Mouse (Mus musculus) erythroid progenitor cell, adult 5-6 weeks (primary cell): ENCODE measurements around the gene 2310034G01Rik. TPM values are rescaled to one million over a fixed set of nuclear protein-coding genes. Genes with fewer than 3 reads are reported as not detected.

ENCODE experiments used
- ATAC-seq: replicated peaks from 2 replicates; pipeline ENCODE4 v1.8.0; 2016; ENCODE audit warnings: moderate number of reproducible peaks, mild to moderate bottlenecking, moderate TSS enrichment, inconsistent platforms; ENCODE audit not compliant: poor library complexity, low FRiP score, severe bottlenecking
- total RNA-seq, 2 experiments: library from RNA; stranded (forward) in 1 of 2; stranded (reverse) in 1 of 2; fragments of 150-400 nt in 1 of 2; fragments of 186-747, 209-891 nt in 1 of 2; gene quantifications; 2 replicates each; pipeline versions ENCODE4 v1.2.3 to v1.2.4; 2015 to 2017; ENCODE audit warnings: low replicate concordance in 2 of 2

2310034G01Rik gene
- total RNA-seq, 2 experiments from 2014 or later: not detected

GRCm38 (mm10) chr19:46362104-46362503, 12.0 kb upstream of the 2310034G01Rik start:
- ATAC-seq: no peak

DNA sequence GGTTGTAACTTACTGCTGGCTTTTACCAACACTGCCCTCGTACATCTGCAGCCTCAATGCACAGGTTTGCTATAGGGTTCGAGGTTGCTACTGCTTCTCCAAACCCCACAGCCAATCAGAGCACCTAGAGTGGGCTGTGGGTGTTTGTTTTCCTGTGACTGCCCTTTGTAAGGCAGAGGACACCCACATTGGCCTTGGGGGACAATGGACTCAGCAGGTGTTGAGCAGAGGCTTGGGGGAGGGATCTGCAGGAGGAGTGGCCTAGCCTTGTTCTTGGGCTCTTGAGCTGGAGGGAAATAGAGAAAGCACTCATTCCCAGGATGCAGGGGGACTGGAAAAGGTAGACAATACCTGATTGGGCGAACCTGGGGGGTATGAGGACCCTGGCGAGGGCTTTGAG, 8.3 kb upstream of the 2310034G01Rik start:
- no peak for ATAC-seq

DNA sequence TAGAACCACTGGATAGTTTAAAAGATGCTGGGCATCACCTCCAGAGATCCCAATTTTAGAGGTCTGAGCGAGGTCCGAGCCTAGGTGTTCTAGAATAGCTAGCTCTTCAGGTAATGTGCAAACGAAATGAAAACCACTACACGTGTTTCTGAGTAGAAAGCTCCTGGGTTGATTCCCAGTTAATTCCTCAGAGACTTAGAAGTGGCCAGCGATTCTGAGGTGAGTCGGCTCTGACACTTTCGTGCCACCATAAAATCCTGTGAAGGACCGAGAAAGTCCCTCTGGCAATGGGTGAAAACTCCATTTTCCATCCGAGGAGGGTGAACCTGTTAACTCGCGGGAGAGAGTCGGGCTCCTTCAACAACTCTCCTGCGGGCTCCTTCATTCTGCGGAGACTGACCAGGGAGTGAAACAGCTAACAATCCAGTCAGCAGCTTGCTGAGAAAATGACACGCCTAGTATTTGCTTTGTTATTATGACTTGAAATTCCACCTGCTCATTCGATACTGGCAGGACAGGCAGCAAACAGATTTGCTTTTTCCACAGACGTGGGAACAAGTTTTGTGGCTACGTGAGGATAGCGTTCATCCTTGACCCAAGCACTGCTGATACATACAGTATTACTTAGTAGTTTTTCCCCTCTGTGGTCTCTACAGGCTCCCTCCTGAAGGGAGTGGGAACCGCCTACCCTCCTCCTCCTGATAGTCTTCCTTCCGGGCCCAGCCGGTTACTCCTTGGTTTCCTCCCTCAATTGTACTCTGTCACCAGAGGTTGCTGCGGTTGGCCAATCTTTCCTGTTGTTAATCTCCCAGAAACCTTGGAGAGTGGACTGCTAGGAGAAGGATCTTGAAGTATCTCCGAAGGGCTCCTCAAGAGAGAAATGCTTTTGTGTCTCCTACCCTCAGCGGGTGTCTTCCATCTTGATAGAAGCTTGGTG, 7.5 kb upstream of the 2310034G01Rik start:
- ATAC-seq: peak; percentile 27; the same call in 1 of the 2 replicates

GRCm38 (mm10) chr19:46356701-46357138, 6.6 kb upstream of the 2310034G01Rik start:
- peak; percentile 78 for ATAC-seq

- no peak for ATAC-seq
These were observed 552 bp downstream of the 2310034G01Rik start for GRCm38 (mm10) chr19:46349550-46349949.

DNA sequence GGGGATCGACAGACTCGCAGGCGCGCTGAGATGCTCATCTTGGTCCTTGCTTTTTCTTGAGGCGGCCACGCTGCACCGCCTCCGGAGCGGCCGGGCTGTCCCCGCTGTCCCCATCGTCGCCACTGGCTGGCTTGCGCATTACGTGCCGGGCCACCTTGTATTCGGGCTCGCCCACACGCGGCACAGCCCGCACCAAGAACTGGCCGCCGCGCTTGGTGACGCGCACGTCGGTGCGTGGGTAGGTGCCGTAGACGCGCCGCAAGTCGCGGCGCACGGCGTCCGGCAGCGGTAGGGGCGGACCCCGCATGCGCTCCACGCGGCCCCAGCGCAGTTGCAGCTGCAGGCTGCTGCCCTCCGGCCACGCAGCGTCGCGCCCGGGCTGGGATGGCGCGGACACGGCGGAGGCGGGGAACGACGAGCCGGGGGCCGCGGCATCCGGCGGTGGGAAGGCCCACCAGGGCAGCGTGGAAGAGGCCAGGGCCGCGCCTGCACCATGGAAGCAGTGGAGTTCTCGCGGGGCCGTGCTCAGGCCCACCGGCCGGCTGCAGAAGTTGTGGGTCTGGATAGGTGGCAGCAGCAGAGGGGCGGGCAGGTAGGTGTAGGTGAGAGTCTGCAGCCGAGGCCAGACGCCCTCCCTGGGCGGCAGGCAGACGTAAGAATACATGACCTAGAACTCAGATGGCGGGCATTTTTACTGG, 1.2 kb downstream of the 2310034G01Rik start:
- ATAC-seq: peak; percentile 65; the same call in 1 of the 2 replicates

DNA sequence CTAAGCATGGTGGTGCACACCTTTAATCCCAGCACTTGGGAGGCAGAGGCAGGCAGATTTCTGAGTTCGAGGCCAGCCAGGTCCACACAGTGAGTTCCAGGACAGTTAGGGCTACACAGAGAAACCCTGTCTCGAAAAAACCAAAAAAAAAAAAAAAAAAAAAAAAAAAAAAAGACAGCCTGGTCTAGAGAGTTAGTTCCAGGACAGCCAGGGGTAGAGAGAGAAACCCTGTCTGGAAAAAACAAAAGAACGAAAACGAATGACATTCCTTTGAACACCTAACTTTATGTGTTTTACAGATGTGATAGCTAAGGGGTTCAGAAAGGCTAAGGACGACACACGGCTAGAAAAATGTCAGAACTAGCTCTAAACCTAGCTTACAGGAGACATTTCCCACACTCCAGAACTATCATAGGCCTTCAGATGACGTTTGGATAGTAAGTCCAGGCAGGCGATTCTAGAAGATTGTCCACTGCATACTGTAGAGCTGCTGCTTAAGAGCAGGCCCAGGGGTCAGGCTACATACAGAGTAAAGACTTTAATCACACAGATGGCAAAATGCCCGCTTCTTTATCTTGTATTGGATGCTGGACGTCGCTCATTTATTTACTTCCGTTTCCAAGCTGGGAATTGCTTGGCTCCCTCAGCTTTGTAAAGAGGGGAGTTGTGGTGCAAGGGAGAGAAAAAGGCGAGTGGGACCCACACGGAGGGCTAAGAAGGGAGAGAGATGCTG, 2.0 kb downstream of the 2310034G01Rik start:
- no peak for ATAC-seq

DNA sequence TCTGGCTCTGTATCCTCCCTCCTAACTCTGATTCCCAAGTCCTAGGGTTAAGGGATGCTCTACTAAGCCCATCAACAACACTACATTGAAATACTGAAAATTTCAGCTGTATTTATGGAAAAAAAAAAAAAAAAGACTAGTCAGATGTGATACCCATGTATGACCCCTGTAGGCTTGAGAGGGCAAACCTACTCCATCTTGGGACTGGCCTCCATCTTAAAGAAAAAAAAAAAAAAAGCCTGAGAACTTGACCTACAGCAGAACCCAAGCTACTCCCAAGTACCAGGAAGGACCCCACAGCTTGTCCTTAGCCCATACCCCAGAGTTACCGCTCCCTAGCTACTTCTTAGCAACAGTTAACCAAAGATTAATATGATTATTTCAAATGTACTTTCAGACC, 3.0 kb downstream of the 2310034G01Rik start:
- no peak for ATAC-seq

DNA sequence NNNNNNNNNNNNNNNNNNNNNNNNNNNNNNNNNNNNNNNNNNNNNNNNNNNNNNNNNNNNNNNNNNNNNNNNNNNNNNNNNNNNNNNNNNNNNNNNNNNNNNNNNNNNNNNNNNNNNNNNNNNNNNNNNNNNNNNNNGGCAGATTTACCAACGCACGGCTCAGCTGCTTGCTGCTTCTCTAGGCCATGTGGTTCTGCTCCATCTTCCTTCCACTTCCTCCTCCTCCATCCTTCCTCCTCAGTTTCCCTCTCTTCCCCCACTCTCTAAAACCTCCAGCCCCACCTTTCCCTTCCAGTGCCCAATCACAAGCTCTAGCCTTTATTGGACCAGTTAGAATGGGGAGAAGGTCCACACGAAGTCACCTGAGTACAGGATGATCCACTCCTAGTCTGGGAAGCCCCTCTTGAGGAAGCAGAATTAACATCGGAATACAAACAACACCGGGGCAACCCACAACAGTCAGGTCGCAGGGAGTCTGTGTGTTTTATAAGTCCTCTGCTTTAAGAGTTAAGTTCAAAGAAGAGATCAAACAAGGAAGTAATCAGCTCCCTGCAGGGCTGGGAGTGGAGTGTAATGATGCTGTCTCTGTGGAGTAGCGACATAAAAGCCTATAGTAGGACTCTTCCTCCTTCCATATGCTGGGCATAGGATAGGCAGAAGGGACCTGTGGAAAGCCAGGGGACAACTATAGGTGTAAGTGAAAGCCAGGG, 5.2 kb downstream of the 2310034G01Rik start:
- no peak for ATAC-seq

- ATAC-seq: no peak
These were observed 10.7 kb downstream of the 2310034G01Rik start for GRCm38 (mm10) chr19:46339287-46339971.

GRCm38 (mm10) chr19:46338942-46339286, 11.2 kb downstream of the 2310034G01Rik start:
- peak; percentile 41 for ATAC-seq

DNA sequence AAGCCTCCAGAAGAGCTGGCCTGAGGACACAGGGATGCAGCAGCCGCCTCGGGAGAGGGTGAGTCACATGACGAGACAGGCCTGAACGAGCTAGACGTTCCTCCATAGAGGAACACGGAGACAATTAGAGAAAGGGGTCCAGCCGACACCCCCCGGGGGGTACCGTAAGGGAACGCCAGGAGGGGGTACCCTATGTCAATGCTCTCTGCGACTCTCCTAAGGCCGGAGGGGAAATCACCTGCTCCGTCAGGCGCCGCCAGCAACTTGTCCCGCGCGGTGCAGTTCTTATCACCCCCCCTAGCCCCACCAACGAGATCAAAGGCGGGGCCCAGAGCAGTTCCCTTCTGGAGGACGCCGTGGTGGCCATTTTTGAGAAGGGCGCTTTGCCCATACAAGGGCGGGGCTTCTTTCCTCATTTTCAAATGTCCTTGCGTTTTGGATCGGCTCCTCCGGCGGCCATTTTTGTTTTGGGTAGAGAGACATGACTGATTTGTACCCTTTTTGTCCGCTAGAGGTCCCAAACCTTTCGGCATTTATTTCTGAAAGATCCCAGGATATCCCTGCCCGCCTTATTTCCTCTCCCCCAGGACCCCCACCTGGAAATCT, 11.7 kb downstream of the 2310034G01Rik start, which contains the start of gene Cuedc2:
Cuedc2 (minus strand) TSS at position 372 of the 606 bp plus-strand sequence.
- ATAC-seq: peak; percentile 91

GRCm38 (mm10) chr19:46337719-46338330, 12.3 kb downstream of the 2310034G01Rik start:
- ATAC-seq: no peak

- no peak for ATAC-seq
These were observed 16.2 kb downstream of the 2310034G01Rik start for GRCm38 (mm10) chr19:46333906-46334305.

GRCm38 (mm10) chr19:46332721-46333339, 17.3 kb downstream of the 2310034G01Rik start:
- ATAC-seq: no peak

GRCm38 (mm10) chr19:46331936-46332335, 18.2 kb downstream of the 2310034G01Rik start:
- ATAC-seq: no peak

GRCm38 (mm10) chr19:46331326-46331725, 18.8 kb downstream of the 2310034G01Rik start:
- no peak for ATAC-seq

- no peak for ATAC-seq
These were observed 19.4 kb downstream of the 2310034G01Rik start for GRCm38 (mm10) chr19:46330696-46331095.
